Mouse (Mus musculus) brain, embryonic 14.5 days (tissue): Measurements from ENCODE around the gene Col1a1. TPM values are rescaled to one million over a fixed set of nuclear protein-coding genes. Genes with fewer than 3 reads are reported as not detected.

Experiments used
- DNase-seq: peaks from one replicate; pipeline ENCODE4 v3.0.0-alpha.2; 2011; ENCODE audit warnings: low read depth
- CTCF ChIP-seq: fragments of 200-500 bp; IDR thresholded peaks from 2 replicates; pipeline ENCODE4 v1.5.1; 2012; ENCODE audit warnings: inconsistent platforms, mild to moderate bottlenecking, moderate library complexity, borderline replicate concordance; ENCODE audit not compliant: insufficient read depth, insufficient read length; ENCODE audit errors: extremely low read depth
- POLR2A ChIP-seq: fragments of 200-500 bp; IDR thresholded peaks from 2 replicates; pipeline ENCODE4 v1.6.1; 2012; ENCODE audit warnings: mild to moderate bottlenecking, inconsistent platforms, borderline replicate concordance; ENCODE audit not compliant: poor library complexity, insufficient read depth, insufficient read length, severe bottlenecking; ENCODE audit errors: extremely low read depth
- polyA plus RNA-seq: library from polyadenylated mRNA; depleted of rRNA; stranded (reverse); fragments of >200 nt; gene quantifications from 2 replicates; pipeline ENCODE4 v1.2.3, GENCODE M21; 2012; rRNA removed

The Col1a1 gene
- 44.1 and 192 TPM in 2 replicates for polyA plus RNA-seq

- DNase-seq = no peak
- TF ChIP-seq POLR2A = peak; percentile 46; the same call in 1 of the 2 replicates
- no peak for TF ChIP-seq CTCF
Measured at GRCm38 (mm10) chr11:94936045-94936444, at the start of gene Col1a1. TSS of gene Col1a1 (plus strand) at chr11:94936224.

- DNase-seq = no peak
- TF ChIP-seq CTCF = no peak
Measured at GRCm38 (mm10) chr11:94891155-94891554, 44.9 kb upstream of the Col1a1 start.

DNA sequence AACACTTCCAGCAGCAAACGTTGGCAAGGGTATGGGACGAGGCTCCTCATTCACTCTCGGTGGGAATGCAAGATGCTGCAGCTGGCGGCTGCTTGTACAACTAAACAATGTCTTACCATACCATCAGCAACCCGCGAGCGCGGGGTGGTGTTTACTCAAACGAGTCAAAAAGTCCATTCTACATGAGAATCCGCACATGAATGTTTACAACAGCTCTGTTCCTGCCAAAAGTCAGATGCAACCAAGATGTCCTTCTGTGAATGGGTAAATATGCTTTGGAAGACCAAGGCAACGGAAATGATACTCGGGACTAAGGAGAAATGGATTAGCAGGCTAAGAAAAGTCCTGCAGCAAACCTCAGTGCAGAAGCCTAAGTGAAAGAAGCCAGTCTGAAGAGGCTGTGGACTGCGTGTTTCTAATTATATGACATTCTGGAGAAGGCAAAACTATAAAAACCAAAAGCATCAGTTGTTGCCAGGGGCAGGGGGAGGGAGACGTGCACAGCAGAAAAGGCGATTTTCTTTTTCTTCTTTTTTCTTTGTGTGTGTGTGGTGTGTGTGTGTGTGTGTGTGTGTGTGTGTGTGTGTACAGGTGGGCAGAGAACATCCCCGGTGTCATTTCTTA, 39.2 kb upstream of the Col1a1 start:
- peak; percentile 43 for DNase-seq
- TF ChIP-seq CTCF = no peak
- TF ChIP-seq POLR2A = no peak

DNA sequence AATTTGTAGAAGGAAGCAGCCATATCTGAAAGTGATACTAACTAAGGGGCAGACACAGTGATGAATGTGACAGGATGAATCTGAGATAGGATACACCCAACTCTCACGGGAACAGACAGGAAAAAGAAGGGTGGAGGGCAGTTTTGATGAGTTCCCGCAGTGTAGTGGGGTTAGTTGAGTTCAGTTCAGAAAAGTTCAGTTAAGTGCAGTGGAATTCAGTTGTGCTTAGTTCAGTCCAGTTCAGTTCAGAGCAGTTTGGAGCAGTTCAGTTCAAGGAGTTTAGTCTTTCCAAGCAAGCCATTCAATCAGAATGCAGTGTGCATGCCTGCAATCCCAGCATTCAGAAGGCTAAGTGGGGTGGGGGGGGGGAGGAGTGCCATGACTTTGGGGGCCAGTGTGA, 34.8 kb upstream of the Col1a1 start:
- no peak for DNase-seq
- no peak for TF ChIP-seq POLR2A

DNA sequence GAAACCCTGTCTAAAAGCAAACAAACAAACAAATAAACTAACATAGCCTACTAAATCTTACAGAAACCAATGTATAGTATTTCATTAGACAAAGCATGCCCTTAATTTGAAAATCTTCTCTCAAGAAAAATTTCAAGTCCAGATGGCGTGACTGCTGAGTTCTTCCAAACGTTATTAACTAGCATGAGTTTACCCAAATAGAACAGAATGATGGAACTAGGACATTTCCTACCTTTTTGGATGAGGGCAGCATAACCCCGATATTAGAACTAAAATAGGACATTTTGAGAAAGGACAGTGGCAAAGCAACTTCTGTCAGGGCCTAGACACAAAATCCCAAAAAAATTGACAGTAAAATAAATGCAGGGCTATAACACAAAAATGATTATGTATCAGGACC, 31.7 kb upstream of the Col1a1 start:
- TF ChIP-seq CTCF = no peak
- TF ChIP-seq POLR2A = no peak
- DNase-seq = no peak

GRCm38 (mm10) chr11:94910971-94911370, 25.1 kb upstream of the Col1a1 start:
- TF ChIP-seq POLR2A (no peak), CTCF (no peak)
- no peak for DNase-seq

DNA sequence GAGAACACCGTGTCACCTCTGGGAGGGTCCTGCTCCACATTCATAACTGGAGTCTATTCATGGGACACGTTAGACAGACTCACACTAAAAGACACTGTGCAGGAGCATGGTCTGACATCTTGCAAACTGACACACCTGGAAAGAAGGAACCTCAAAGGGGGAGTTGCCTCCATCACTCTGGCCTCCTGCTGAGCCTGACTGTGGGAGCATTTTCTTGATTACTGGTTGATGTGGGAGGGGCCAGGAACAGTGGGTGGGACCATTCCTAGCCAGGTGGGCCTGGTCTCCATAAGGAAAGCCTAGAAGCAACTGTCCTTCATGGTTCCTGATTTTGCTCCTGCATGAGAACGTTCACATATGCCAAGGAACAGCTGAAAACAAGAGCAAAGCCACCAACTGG, 23.5 kb upstream of the Col1a1 start:
- TF ChIP-seq CTCF (no peak), POLR2A (no peak)
- no peak for DNase-seq

GRCm38 (mm10) chr11:94913302-94914090, 22.5 kb upstream of the Col1a1 start:
- DNase-seq = no peak
- TF ChIP-seq CTCF (no peak), POLR2A (no peak)

- TF ChIP-seq CTCF (no peak), POLR2A (no peak)
- no peak for DNase-seq
Measured at GRCm38 (mm10) chr11:94915675-94916403, 20.2 kb upstream of the Col1a1 start.

DNA sequence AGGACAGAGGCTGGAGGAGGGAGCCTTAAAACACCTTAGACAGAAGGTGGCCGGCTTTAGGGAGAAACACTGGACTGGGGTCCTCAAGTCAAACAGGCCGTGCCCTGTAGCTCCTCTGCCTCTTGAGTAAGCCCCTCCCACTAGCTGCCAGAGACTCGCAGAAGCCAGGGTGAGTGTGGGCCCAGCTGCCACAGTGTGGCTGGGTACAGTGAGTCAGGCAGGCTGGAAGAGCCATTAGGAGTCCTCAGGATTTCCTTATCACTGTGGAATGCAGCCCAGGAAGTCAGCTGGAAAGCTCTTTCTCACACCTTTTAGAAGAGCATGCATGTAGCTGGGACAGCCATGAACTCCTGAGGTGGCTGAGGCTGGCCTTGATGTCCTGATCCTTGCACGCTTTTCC, 19.5 kb upstream of the Col1a1 start:
- TF ChIP-seq POLR2A (no peak), CTCF (no peak)
- peak; percentile 46 for DNase-seq

DNA sequence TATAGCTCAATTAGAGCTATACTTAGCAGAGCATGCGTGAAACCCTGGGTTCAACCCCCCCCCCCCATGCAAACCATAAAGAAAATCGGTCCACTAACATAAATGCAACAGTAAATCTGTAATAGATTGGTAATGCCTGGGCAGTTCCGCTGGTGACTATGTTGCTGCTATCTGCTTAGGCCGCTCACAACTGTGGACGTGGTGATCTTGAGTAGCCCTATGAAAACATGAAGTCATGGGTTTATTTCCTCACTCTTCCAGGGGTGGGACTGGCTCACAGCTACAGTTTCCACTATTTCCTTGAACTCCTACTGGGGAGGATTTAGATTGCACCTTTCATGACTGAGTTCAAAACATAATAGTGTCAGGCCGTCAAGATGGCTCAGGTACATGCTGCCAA, 18.3 kb upstream of the Col1a1 start:
- DNase-seq = no peak

GRCm38 (mm10) chr11:94920996-94921401, 15.0 kb upstream of the Col1a1 start:
- DNase-seq = no peak
- no peak for TF ChIP-seq POLR2A
- TF ChIP-seq CTCF = no peak

More for the DNA sequence above, 18.3 kb upstream of the Col1a1 start:
- no peak for TF ChIP-seq CTCF
- TF ChIP-seq POLR2A = no peak

DNA sequence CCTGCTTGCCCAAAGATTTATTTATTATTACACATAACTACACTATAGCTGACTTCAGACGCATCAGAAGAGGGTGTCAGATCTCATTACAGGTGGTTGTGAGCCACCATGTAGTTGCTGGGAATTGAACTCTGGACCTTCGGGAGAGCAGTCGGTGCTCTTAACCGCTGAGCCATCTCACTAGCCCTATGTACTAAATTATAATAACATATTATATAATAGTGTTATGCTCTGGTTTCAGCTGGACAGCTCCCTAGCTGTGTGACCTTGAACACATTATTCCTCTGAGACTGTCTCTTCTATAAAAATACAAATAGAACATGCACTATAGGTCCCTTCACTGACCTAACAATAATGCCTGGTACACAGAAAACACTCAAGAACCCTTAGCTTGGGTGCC, 11.0 kb upstream of the Col1a1 start:
- TF ChIP-seq CTCF (no peak), POLR2A (no peak)
- DNase-seq = no peak
